Mouse (Mus musculus) telencephalon, adult 2 months (tissue): ENCODE data around the gene Zfp664.

Experiments
- DNase-seq: peaks from one replicate; pipeline ENCODE4 v3.0.0-alpha.2; 2011; ENCODE audit warnings: low read depth, low spot score

Zfp664 gene

GRCm38 (mm10) chr5:124922356-124923352 lies 60.2 kb downstream of the Zfp664 start:
- peak; percentile 44 for DNase-seq

GRCm38 (mm10) chr5:124929425-124930054 lies 67.0 kb downstream of the Zfp664 start:
- DNase-seq, result no peak

- DNase-seq, result no peak
Measured at GRCm38 (mm10) chr5:124930055-124930439, 67.6 kb downstream of the Zfp664 start.

- DNase-seq, result no peak
Measured at GRCm38 (mm10) chr5:124930603-124931002, 68.1 kb downstream of the Zfp664 start.

GRCm38 (mm10) chr5:124931076-124931475 lies 68.6 kb downstream of the Zfp664 start:
- no peak for DNase-seq

GRCm38 (mm10) chr5:124934558-124934957 lies 72.1 kb downstream of the Zfp664 start:
- peak; percentile 45 for DNase-seq

GRCm38 (mm10) chr5:124943181-124943792 lies 80.8 kb downstream of the Zfp664 start:
- DNase-seq, result no peak

GRCm38 (mm10) chr5:124943793-124944383 lies 81.4 kb downstream of the Zfp664 start:
- no peak for DNase-seq

- no peak for DNase-seq
Measured at GRCm38 (mm10) chr5:124944384-124944783, 81.9 kb downstream of the Zfp664 start.

- no peak for DNase-seq
Measured at GRCm38 (mm10) chr5:124945046-124945445, 82.6 kb downstream of the Zfp664 start.

GRCm38 (mm10) chr5:124950623-124951278 lies 88.3 kb downstream of the Zfp664 start:
- DNase-seq, result no peak

- DNase-seq, result no peak
Measured at GRCm38 (mm10) chr5:124951333-124951732, 88.8 kb downstream of the Zfp664 start.
